In genomic region chr10:14544941-14545717, GRCm38 (mm10) we compare ENCODE assay signal across 8 mouse cellular contexts. TPM values are rescaled to one million over a fixed set of nuclear protein-coding genes. Genes with fewer than 3 reads are reported as not detected.
DNase-seq lines count a peak whose midpoint lies in the region; ATAC-seq and TF ChIP-seq lines count a peak whose summit lies in the region.

Gene Adgrg6 (minus strand): TSS chr10:14545659.

- H3K27ac ChIP-seq in intestine, embryonic 15.5 days = 0 out of 2 replicates have a peak within 1 kb of the TSS, but pooled peaks have one; percentile 9
- H3K27ac ChIP-seq in liver, embryonic 14.5 days = no peak within 1 kb of the TSS

- WGBS in intestine, embryonic 15.5 days = under 1% methylated on average over 81 of the region's 81 CpGs
- WGBS in liver, embryonic 14.5 days (ENCODE audit: insufficient replicate concordance) = under 1% methylated on average over 81 of the region's 81 CpGs

- no peak for ATAC-seq in cerebellum, adult (ENCODE audit: insufficient number of reproducible peaks, low FRiP score, low TSS enrichment)
- ATAC-seq in intestine, embryonic 15.5 days = peak; percentile 85
- no peak for ATAC-seq in liver, embryonic 14.5 days (ENCODE audit: insufficient read depth)

- no peaks in the 10 kb centered on the region for H3K4me1 ChIP-seq in intestine, embryonic 15.5 days (replicated peaks)
- no peaks in the 10 kb centered on the region for H3K4me1 ChIP-seq in liver, embryonic 14.5 days (replicated peaks; ENCODE audit: control insufficient read depth in 2 of 2, insufficient read depth in 2 of 2, low read length in 1 of 2)

- peak; percentile 0 for DNase-seq in cerebellum, adult 11 months
- DNase-seq in cerebellum, postnatal 25 days = peak; percentile 22 to 31
- peak; percentile 39 to 56 for DNase-seq in gastrocnemius, postnatal 4 days (ENCODE audit: low spot score in 2 of 2)
- DNase-seq in liver, embryonic 14.5 days (ENCODE audit: low read depth in 3 of 3, low spot score in 3 of 3) = no peak
- peak; percentile 72 for DNase-seq in neural tube, embryonic 10.5 days (ENCODE audit: extremely low spot score, low spot score)
- peak; percentile 4 for DNase-seq in thymus, postnatal 25 days

- H3K9ac ChIP-seq in intestine, embryonic 15.5 days = peak within 1 kb of the TSS; percentile 61
- no peak within 1 kb of the TSS for H3K9ac ChIP-seq in liver, embryonic 14.5 days (replicated peaks)

- H3K9me3 ChIP-seq in intestine, embryonic 15.5 days = no peaks in the 10 kb centered on the region
- H3K9me3 ChIP-seq in liver, embryonic 14.5 days (ENCODE audit: control insufficient read depth, low read length) = no peaks in the 10 kb centered on the region

- H3K4me2 ChIP-seq in intestine, embryonic 15.5 days (replicated peaks) = peak within 1 kb of the TSS; percentile 99
- H3K4me2 ChIP-seq in liver, embryonic 14.5 days (ENCODE audit: low read depth) = peak within 1 kb of the TSS; percentile 48

- peaks cover 9% of the 10 kb centered on the region; the same call in 1 of the 2 replicates for H3K27me3 ChIP-seq in intestine, embryonic 15.5 days (replicated peaks)
- H3K27me3 ChIP-seq in liver, embryonic 14.5 days (ENCODE audit: control insufficient read depth, insufficient read depth, low read length) = peaks cover 19% of the 10 kb centered on the region

- no peak for TF ChIP-seq CTCF in liver, embryonic 14.5 days (IDR thresholded peaks at IDR 0.05; ENCODE audit: low read depth)

- H3K36me3 ChIP-seq in intestine, embryonic 15.5 days = no peaks in the 10 kb centered on the region
- H3K36me3 ChIP-seq in liver, embryonic 14.5 days (replicated peaks; ENCODE audit: control insufficient read depth, insufficient read depth, low read depth) = no peaks in the 10 kb centered on the region

- H3K4me3 ChIP-seq in intestine, embryonic 15.5 days (replicated peaks) = peak within 1 kb of the TSS; percentile 72
- peak within 1 kb of the TSS; percentile 35 to 45 for H3K4me3 ChIP-seq in liver, embryonic 14.5 days (ENCODE audit: insufficient read depth in 1 of 2, low read depth in 2 of 2, low read length in 2 of 2)

- TF ChIP-seq EP300 in liver, embryonic 14.5 days (IDR thresholded peaks at IDR 0.05; ENCODE audit: low read depth) = no peak

RNA-seq across cellular contexts. Expression of gene Adgrg6, which starts in this region (rescaled TPM):
- 1 to 10 TPM; 5.4 to 5.8 TPM for total RNA-seq in gastrocnemius, postnatal 4 days (2021)
- 2.8 and 3.6 TPM in 2 replicates for polyA plus RNA-seq in intestine, embryonic 15.5 days (2015; fragmentation: Nextera tagmentation; extraction: Ambion mirVana)
- polyA plus RNA-seq in liver, embryonic 14.5 days (2012; rRNA removed) = 0.35 and 0.45 TPM in 2 replicates
- 0.38 and 0.44 TPM in 2 replicates for polyA plus RNA-seq in liver, embryonic 14.5 days (2014; fragmentation: Nextera tagmentation; extraction: Ambion mirVana)

Comparison
In these comparisons a context has a peak if more than half of its experiments do, and no peak if none do; other contexts are left out.
1. DNase-seq: peak in cerebellum, adult 11 months (single experiment), cerebellum, postnatal 25 days (2 of 2), gastrocnemius, postnatal 4 days (2 of 2), neural tube, embryonic 10.5 days (single experiment) and thymus, postnatal 25 days (single experiment); none in liver, embryonic 14.5 days (0 of 3).